7 mouse cellular contexts compared by ENCODE assay signal in the genomic region with DNA sequence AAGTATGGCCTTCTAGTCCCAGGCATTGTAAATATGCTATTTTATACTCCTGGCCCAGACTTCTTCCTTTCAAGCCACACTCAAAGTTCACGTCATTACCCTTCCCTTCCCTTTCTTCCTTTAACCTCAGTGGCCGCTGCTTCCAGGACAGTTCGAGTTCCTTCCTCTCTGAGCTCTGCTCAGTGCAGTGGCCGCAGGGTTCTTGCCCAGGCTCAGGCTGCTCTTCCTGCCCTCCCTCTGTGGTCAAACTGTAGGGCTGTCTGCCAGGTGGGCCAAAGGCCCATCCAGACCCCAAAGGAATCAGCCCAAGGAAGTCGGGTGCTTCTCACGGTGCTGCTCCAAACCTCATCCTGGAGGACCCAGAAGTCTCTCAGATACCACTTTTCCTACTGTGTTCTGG. TPM values are rescaled to one million over a fixed set of nuclear protein-coding genes. Genes with fewer than 3 reads are reported as not detected.
DNase-seq lines count a peak whose midpoint lies in the region; ATAC-seq and TF ChIP-seq lines count a peak whose summit lies in the region.

No protein-coding gene starts in this region.

- 47% methylated on average over 6 of the region's 6 CpGs for WGBS in embryonic facial prominence, embryonic 15.5 days
- 61% methylated on average over 6 of the region's 6 CpGs for WGBS in hindbrain, embryonic 11.5 days
- WGBS in liver, embryonic 16.5 days (ENCODE audit: insufficient replicate concordance), result 26% methylated on average over 6 of the region's 6 CpGs

- H3K27ac ChIP-seq in cortical plate, adult 2 months (ENCODE audit: insufficient read depth, low read length), result peak overlapping the region; percentile 8; the same call in 1 of the 2 replicates
- peak overlapping the region; percentile 82 for H3K27ac ChIP-seq in embryonic facial prominence, embryonic 15.5 days (replicated peaks)
- H3K27ac ChIP-seq in hindbrain, embryonic 11.5 days (ENCODE audit: low read depth, low read length), result 0 out of 2 replicates have a peak overlapping the region, but pooled peaks have one; percentile 24
- no peak overlapping the region for H3K27ac ChIP-seq in liver, embryonic 16.5 days (ENCODE audit: low read length)

- H3K4me3 ChIP-seq in cortical plate, adult 2 months (ENCODE audit: insufficient read depth, low read length), result 0 out of 2 replicates have a peak overlapping the region, but pooled peaks have one; percentile 10
- H3K4me3 ChIP-seq in embryonic facial prominence, embryonic 15.5 days (replicated peaks), result no peak overlapping the region
- H3K4me3 ChIP-seq in hindbrain, embryonic 11.5 days (ENCODE audit: low read depth, low read length), result peak overlapping the region; percentile 22; the same call in 1 of the 2 replicates
- no peak overlapping the region for H3K4me3 ChIP-seq in liver, embryonic 16.5 days (ENCODE audit: low read depth, low read length)

- no peak for TF ChIP-seq POLR2A in cortical plate, adult 2 months (IDR thresholded peaks at IDR 0.05; ENCODE audit: extremely low read depth, insufficient read depth, low read length)

- H3K36me3 ChIP-seq in embryonic facial prominence, embryonic 15.5 days, result peaks cover 65% of the 10 kb centered on the region
- H3K36me3 ChIP-seq in hindbrain, embryonic 11.5 days (ENCODE audit: control insufficient read depth, insufficient read depth, low read length), result no peaks in the 10 kb centered on the region
- H3K36me3 ChIP-seq in liver, embryonic 16.5 days (ENCODE audit: control insufficient read depth, insufficient read depth), result no peaks in the 10 kb centered on the region

- peaks cover 16% of the 10 kb centered on the region for H3K4me1 ChIP-seq in cortical plate, adult 2 months (ENCODE audit: control insufficient read depth, insufficient read depth, low read length)
- peaks cover 51% of the 10 kb centered on the region for H3K4me1 ChIP-seq in embryonic facial prominence, embryonic 15.5 days
- peaks cover 2% of the 10 kb centered on the region for H3K4me1 ChIP-seq in hindbrain, embryonic 11.5 days (replicated peaks; ENCODE audit: control insufficient read depth, insufficient read depth, low read length)
- H3K4me1 ChIP-seq in liver, embryonic 16.5 days (ENCODE audit: control insufficient read depth, low read depth, low read length), result no peaks in the 10 kb centered on the region; the same call in 1 of the 2 replicates

- H3K27me3 ChIP-seq in embryonic facial prominence, embryonic 15.5 days, result no peaks in the 10 kb centered on the region
- H3K27me3 ChIP-seq in hindbrain, embryonic 11.5 days (ENCODE audit: control insufficient read depth, insufficient read depth, low read length), result no peaks in the 10 kb centered on the region
- no peaks in the 10 kb centered on the region for H3K27me3 ChIP-seq in liver, embryonic 16.5 days (ENCODE audit: control insufficient read depth, insufficient read depth, low read depth, low read length)

- 0 out of 2 replicates have a peak, but pooled peaks cover 6% of the 10 kb centered on the region for H3K9me3 ChIP-seq in embryonic facial prominence, embryonic 15.5 days (replicated peaks)
- H3K9me3 ChIP-seq in hindbrain, embryonic 11.5 days (ENCODE audit: control insufficient read depth, low read length), result no peaks in the 10 kb centered on the region
- no peaks in the 10 kb centered on the region for H3K9me3 ChIP-seq in liver, embryonic 16.5 days (replicated peaks; ENCODE audit: control insufficient read depth, low read length)

- TF ChIP-seq CTCF in cortical plate, adult 2 months (IDR thresholded peaks at IDR 0.05; ENCODE audit: extremely low read depth, insufficient read depth, low read length), result no peak

- no peak for DNase-seq in hindbrain, embryonic 11.5 days (ENCODE audit: low spot score)
- no peak for DNase-seq in spleen, adult 18-20 months
- DNase-seq in adrenal gland, postnatal 10 days, result no peak
- DNase-seq in testis, postnatal 14 days (ENCODE audit: low spot score), result no peak

- H3K9ac ChIP-seq in embryonic facial prominence, embryonic 15.5 days, result no peak overlapping the region; the same call in 1 of the 2 replicates
- H3K9ac ChIP-seq in hindbrain, embryonic 11.5 days (ENCODE audit: low read depth, low read length), result peak overlapping the region; percentile 46
- no peak overlapping the region for H3K9ac ChIP-seq in liver, embryonic 16.5 days (ENCODE audit: low read depth, low read length)

- H3K4me2 ChIP-seq in embryonic facial prominence, embryonic 15.5 days (replicated peaks), result peak overlapping the region; percentile 36
- H3K4me2 ChIP-seq in hindbrain, embryonic 11.5 days (replicated peaks; ENCODE audit: low read depth, low read length), result peak overlapping the region; percentile 31
- no peak overlapping the region for H3K4me2 ChIP-seq in liver, embryonic 16.5 days (ENCODE audit: low read depth, low read length)

- ATAC-seq in embryonic facial prominence, embryonic 15.5 days (ENCODE audit: insufficient number of reproducible peaks, low FRiP score, low TSS enrichment, low read depth), result no peak
- ATAC-seq in hindbrain, embryonic 11.5 days (ENCODE audit: low FRiP score), result no peak
- peak; percentile 56 for ATAC-seq in liver, embryonic 16.5 days (ENCODE audit: low read depth)

RNA-seq across cellular contexts. Expression of a gene that starts 9.4 kb away (rescaled TPM):
- 6.7 and 6.9 TPM in 2 replicates for polyA plus RNA-seq in cortical plate, adult 2 months (2012; rRNA removed)
- polyA plus RNA-seq in embryonic facial prominence, embryonic 15.5 days (2015; fragmentation: Nextera tagmentation; extraction: Ambion mirVana), result 113 and 114 TPM in 2 replicates
- polyA plus RNA-seq in hindbrain, embryonic 11.5 days (2014; fragmentation: Nextera tagmentation; extraction: Ambion mirVana), result 46.8 and 48.5 TPM in 2 replicates
- polyA plus RNA-seq in liver, embryonic 16.5 days (2015; fragmentation: Nextera tagmentation; extraction: Ambion mirVana), result 1.2 and 1.5 TPM in 2 replicates
- total RNA-seq in adrenal gland, postnatal 10 days (2021), result 10 to 100 TPM; 19.9 to 22.4 TPM

Comparison
In these comparisons a context has a peak if more than half of its experiments do, and no peak if none do; other contexts are left out.
1. H3K4me3 ChIP-seq: peak in cortical plate, adult 2 months (single experiment) and hindbrain, embryonic 11.5 days (single experiment); none in embryonic facial prominence, embryonic 15.5 days (single experiment) and liver, embryonic 16.5 days (single experiment).